Mouse (Mus musculus) kidney, embryonic 15.5 days (tissue): ENCODE data around the gene Eme1. TPM values are rescaled to one million over a fixed set of nuclear protein-coding genes. Genes with fewer than 3 reads are reported as not detected.

ENCODE experiments used
- ATAC-seq: fragments of 200-750 bp; cut with Nextera tagmentation; replicated peaks from 2 replicates; pipeline ENCODE4 v1.8.0; 2017; ENCODE audit warnings: moderate TSS enrichment; ENCODE audit not compliant: low FRiP score
- H3K27ac ChIP-seq: fragments of 300-500 bp; sonication (generic); 2 replicates; pipeline ENCODE4 v1.5.1; 2015; ENCODE audit warnings: mild to moderate bottlenecking, inconsistent platforms
- H3K27me3 ChIP-seq: fragments of 300-500 bp; sonication (generic); 2 replicates; pipeline ENCODE4 v1.6.1; 2015; ENCODE audit warnings: inconsistent platforms
- H3K36me3 ChIP-seq: fragments of 300-500 bp; sonication (generic); 2 replicates; pipeline ENCODE4 v1.6.1; 2015; ENCODE audit warnings: inconsistent platforms
- H3K4me1 ChIP-seq: fragments of 300-500 bp; sonication (generic); 2 replicates; pipeline ENCODE4 v1.6.1; 2015; ENCODE audit warnings: inconsistent platforms
- H3K4me2 ChIP-seq: fragments of 300-500 bp; sonication (generic); 2 replicates; pipeline ENCODE4 v1.6.1; 2015; ENCODE audit warnings: moderate library complexity, mild to moderate bottlenecking, inconsistent platforms
- H3K4me3 ChIP-seq: fragments of 300-500 bp; sonication (generic); replicated peaks from 2 replicates; pipeline ENCODE4 v1.5.1; 2015; ENCODE audit warnings: mild to moderate bottlenecking, inconsistent platforms
- H3K9ac ChIP-seq: fragments of 300-500 bp; sonication (generic); 2 replicates; pipeline ENCODE4 v1.6.1; 2015; ENCODE audit warnings: mild to moderate bottlenecking, inconsistent platforms
- H3K9me3 ChIP-seq: fragments of 300-500 bp; sonication (generic); replicated peaks from 2 replicates; pipeline ENCODE4 v1.6.1; 2016; ENCODE audit warnings: inconsistent platforms
- WGBS: fragments of 180-500 bp; shearing (Covaris S2); methylation state at CpG from one replicate; pipeline ENCODE4 v1.1.7; 2015; ENCODE audit warnings: mixed read lengths; 5-methylcytosine and 5-hydroxymethylcytosine counted together
- polyA plus RNA-seq: library from polyadenylated mRNA; unstranded; fragments of >200 nt; fragmentation: Nextera tagmentation; extraction: Ambion mirVana; gene quantifications from 2 replicates; pipeline ENCODE4 v1.2.1, GENCODE M21; 2015

Eme1 gene
- polyA plus RNA-seq, 1 experiment from 2014 or later = 27.1 TPM

- H3K27ac ChIP-seq = 0 out of 2 replicates have a peak overlapping the region, but pooled peaks have one; percentile 14
- ATAC-seq = no peak
- H3K36me3 ChIP-seq = no peaks in the 10 kb centered on the region
These were observed 42.7 kb downstream of the Eme1 start for GRCm38 (mm10) chr11:94610744-94611740.

GRCm38 (mm10) chr11:94602356-94602955, 51.3 kb downstream of the Eme1 start:
- Histone ChIP-seq H3K4me3 (peak overlapping the region; percentile 56), H3K9me3 (no peaks in the 10 kb centered on the region), H3K9ac (0 out of 2 replicates have a peak overlapping the region, but pooled peaks have one; percentile 50), H3K36me3 (0 out of 2 replicates have a peak, but pooled peaks cover 2% of the 10 kb centered on the region), H3K4me1 (peaks cover 32% of the 10 kb centered on the region), H3K4me2 (peak overlapping the region; percentile 58), H3K27ac (peak overlapping the region; percentile 19), H3K27me3 (no peaks in the 10 kb centered on the region)
- no peak for ATAC-seq
- WGBS = 65% methylated on average over 11 of the region's 11 CpGs

More at GRCm38 (mm10) chr11:94610744-94611740, 42.7 kb downstream of the Eme1 start:
- 73% methylated on average over 4 of the region's 4 CpGs for WGBS
- H3K4me3 ChIP-seq = no peak overlapping the region
- H3K9me3 ChIP-seq = no peaks in the 10 kb centered on the region
- H3K27me3 ChIP-seq = no peaks in the 10 kb centered on the region
- no peak overlapping the region for H3K4me2 ChIP-seq
- H3K9ac ChIP-seq = no peak overlapping the region
- H3K4me1 ChIP-seq = 0 out of 2 replicates have a peak, but pooled peaks cover 4% of the 10 kb centered on the region

DNA sequence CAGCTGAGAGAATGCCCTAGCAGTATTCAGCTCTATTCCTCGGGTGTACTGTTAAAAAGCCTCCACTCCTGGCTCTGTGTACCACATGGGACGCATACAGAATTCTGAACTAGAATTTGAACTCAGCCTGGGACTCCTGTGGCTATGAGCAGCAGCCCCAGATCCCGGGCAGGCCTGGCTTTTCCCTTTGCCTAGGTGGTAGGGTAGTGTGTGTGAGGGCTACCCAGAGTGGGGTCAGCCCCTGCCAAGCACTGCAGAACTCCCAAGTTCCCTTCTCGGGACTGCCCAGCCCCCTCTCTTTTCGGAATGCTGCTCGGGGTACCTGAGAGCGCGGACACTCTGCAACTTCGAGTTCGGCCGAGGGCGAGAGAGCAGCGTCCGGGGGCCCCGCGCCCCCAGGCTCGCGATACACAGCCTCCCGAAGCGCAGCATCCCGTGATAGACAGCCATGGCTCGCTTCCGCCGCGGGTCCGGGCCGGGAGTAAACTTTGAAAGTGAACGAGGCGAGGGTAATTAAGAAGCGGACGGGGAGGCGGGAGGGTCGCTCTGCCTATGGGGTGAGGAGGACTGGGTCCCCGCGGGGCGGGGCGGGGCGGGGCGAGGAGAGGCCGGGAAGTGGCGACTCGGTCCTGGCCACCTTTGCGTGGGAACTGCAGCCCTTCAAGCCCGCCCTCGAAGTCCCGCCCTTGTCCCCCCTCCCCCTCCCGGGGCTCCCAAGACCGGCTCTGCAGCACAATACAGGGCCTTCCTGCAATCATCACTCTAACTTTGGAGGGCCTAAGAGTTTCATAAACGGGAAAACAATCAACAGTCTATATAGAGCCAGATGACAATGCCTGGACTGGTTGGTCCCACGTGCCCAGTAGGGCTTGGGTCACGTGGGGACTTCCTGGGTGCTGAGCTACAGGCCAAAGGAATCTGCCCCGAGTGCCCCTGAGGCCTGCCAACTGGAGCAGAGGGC, 52.2 kb downstream of the Eme1 start, which contains the start of gene Acsf2:
TSS of gene Acsf2 (minus strand) at position 551 of the 961 bp plus-strand sequence.
- Histone ChIP-seq H3K4me3 (peak within 1 kb of the TSS; percentile 56), H3K27ac (peak within 1 kb of the TSS; percentile 19), H3K4me2 (peak within 1 kb of the TSS; percentile 58), H3K9me3 (no peaks in the 10 kb centered on the region), H3K9ac (peak within 1 kb of the TSS; percentile 50), H3K27me3 (no peaks in the 10 kb centered on the region), H3K4me1 (peaks cover 33% of the 10 kb centered on the region), H3K36me3 (0 out of 2 replicates have a peak, but pooled peaks cover 5% of the 10 kb centered on the region)
- ATAC-seq = peak; percentile 95
- WGBS = under 1% methylated on average over 51 of the region's 52 CpGs

- no peak overlapping the region for H3K27ac ChIP-seq
- H3K9me3 ChIP-seq = no peaks in the 10 kb centered on the region
- no peaks in the 10 kb centered on the region for H3K27me3 ChIP-seq
- H3K4me3 ChIP-seq = peak overlapping the region; percentile 56
- 89% methylated on average over 7 of the region's 7 CpGs for WGBS
- peaks cover 37% of the 10 kb centered on the region for H3K4me1 ChIP-seq
- no peak for ATAC-seq
- H3K36me3 ChIP-seq = 0 out of 2 replicates have a peak, but pooled peaks cover 5% of the 10 kb centered on the region
- no peak overlapping the region for H3K9ac ChIP-seq
- peak overlapping the region; percentile 58 for H3K4me2 ChIP-seq
These were observed 53.3 kb downstream of the Eme1 start for GRCm38 (mm10) chr11:94600447-94600846.

GRCm38 (mm10) chr11:94598437-94599120, 55.2 kb downstream of the Eme1 start:
- Histone ChIP-seq H3K4me1 (peaks cover 37% of the 10 kb centered on the region), H3K9me3 (no peaks in the 10 kb centered on the region), H3K4me2 (peak overlapping the region; percentile 12; the same call in 1 of the 2 replicates), H3K9ac (no peak overlapping the region), H3K36me3 (0 out of 2 replicates have a peak, but pooled peaks cover 5% of the 10 kb centered on the region), H3K4me3 (no peak overlapping the region), H3K27ac (0 out of 2 replicates have a peak overlapping the region, but pooled peaks have one; percentile 37), H3K27me3 (no peaks in the 10 kb centered on the region)
- ATAC-seq = no peak
- 43% methylated on average over 6 of the region's 6 CpGs for WGBS

GRCm38 (mm10) chr11:94597319-94597718, 56.4 kb downstream of the Eme1 start:
- Histone ChIP-seq H3K27ac (no peak overlapping the region), H3K4me1 (peaks cover 35% of the 10 kb centered on the region), H3K9ac (no peak overlapping the region), H3K36me3 (0 out of 2 replicates have a peak, but pooled peaks cover 5% of the 10 kb centered on the region), H3K27me3 (no peaks in the 10 kb centered on the region), H3K4me2 (no peak overlapping the region), H3K4me3 (no peak overlapping the region), H3K9me3 (no peaks in the 10 kb centered on the region)
- WGBS = 78% methylated on average over 4 of the region's 4 CpGs
- ATAC-seq = no peak

- no peak for ATAC-seq
- Histone ChIP-seq H3K9ac (no peak overlapping the region), H3K36me3 (0 out of 2 replicates have a peak, but pooled peaks cover 5% of the 10 kb centered on the region), H3K4me2 (no peak overlapping the region), H3K27me3 (no peaks in the 10 kb centered on the region), H3K4me3 (no peak overlapping the region), H3K27ac (0 out of 2 replicates have a peak overlapping the region, but pooled peaks have one; percentile 13), H3K4me1 (peaks cover 40% of the 10 kb centered on the region), H3K9me3 (no peaks in the 10 kb centered on the region)
- WGBS = 67% methylated on average over 7 of the region's 7 CpGs
These were observed 57.4 kb downstream of the Eme1 start for GRCm38 (mm10) chr11:94596311-94596852.

Other genes with a start within 250 kb of the Eme1 start
- 8.5 and 9.9 TPM in 2 replicates for gene Cacna1g, start 179.8 kb downstream of the Eme1 start, polyA plus RNA-seq
- gene Spata20, start 167.8 kb downstream of the Eme1 start, polyA plus RNA-seq = 0.05 and 0.19 TPM in 2 replicates
- gene Epn3, start 154.0 kb downstream of the Eme1 start, polyA plus RNA-seq = 16.5 and 18.4 TPM in 2 replicates
- gene Mycbpap, start 132.2 kb downstream of the Eme1 start, polyA plus RNA-seq = 3.6 and 4.4 TPM in 2 replicates
- gene Rsad1, start 104.7 kb downstream of the Eme1 start, polyA plus RNA-seq = 4.0 and 5.6 TPM in 2 replicates
- 0.23 and 1.1 TPM in 2 replicates for gene Chad, start 88.9 kb downstream of the Eme1 start, polyA plus RNA-seq
- gene Acsf2, start 52.1 kb downstream of the Eme1 start, polyA plus RNA-seq = 7.9 and 8.9 TPM in 2 replicates
- gene Lrrc59, start 24.2 kb downstream of the Eme1 start, polyA plus RNA-seq = 204 and 215 TPM in 2 replicates
- gene Mrpl27, start 197 bp downstream of the Eme1 start, polyA plus RNA-seq = 148 and 154 TPM in 2 replicates
- gene Xylt2, start 23.6 kb upstream of the Eme1 start, polyA plus RNA-seq = 20.3 and 22.4 TPM in 2 replicates
- gene Gm11541, start 50.5 kb upstream of the Eme1 start, polyA plus RNA-seq = 0.53 and 0.63 TPM in 2 replicates
- gene Cdc34b, start 87.8 kb upstream of the Eme1 start, polyA plus RNA-seq = 0.41 and 0.47 TPM in 2 replicates
- not detected in 2 replicates for gene Tmem92, start 128.7 kb upstream of the Eme1 start, polyA plus RNA-seq